Mouse (Mus musculus) G1E (cell line): ENCODE measurements around the gene Hhatl.

Experiments used
- CTCF ChIP-seq: IDR thresholded peaks from 2 replicates; pipeline ENCODE4 v1.5.1; 2012; ENCODE audit warnings: low read depth, low read length, inconsistent platforms, mixed read lengths
- GATA1 ChIP-seq: IDR thresholded peaks from 2 replicates; pipeline ENCODE4 v1.6.1; 2012; ENCODE audit warnings: borderline replicate concordance, low read length, inconsistent platforms, mixed read lengths
- POLR2AphosphoS5 ChIP-seq: IDR thresholded peaks from 2 replicates; pipeline ENCODE4 v1.6.1; 2012; ENCODE audit warnings: low read depth, low read length, inconsistent platforms; ENCODE audit not compliant: insufficient replicate concordance
- TAL1 ChIP-seq: conservative IDR thresholded peaks from 2 replicates; pipeline ENCODE4 v1.6.1; 2012; ENCODE audit warnings: low read depth, low read length, inconsistent platforms, mixed read lengths

DNA sequence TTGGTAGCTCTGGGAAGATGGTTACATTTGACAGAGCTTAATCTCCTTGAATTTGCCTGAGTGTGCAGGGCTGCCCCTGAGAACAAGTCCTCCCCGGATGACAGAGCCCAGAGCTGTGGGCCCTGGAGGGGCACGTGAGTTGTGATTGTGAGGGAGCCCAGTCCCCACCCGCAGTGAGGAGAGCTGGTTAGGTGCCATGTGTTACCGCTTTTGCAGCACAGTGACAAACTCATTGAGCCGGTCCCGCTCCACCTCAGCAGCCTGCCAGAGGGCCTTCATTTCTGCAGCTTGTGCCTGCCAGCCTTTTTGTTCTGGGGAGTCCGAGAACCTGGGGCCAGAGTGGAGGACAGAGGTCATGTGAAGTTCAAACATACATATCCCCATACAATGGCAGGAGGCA lies 15.6 kb upstream of the Hhatl start:
- no peak for TF ChIP-seq GATA1
- no peak for TF ChIP-seq CTCF
- no peak for TF ChIP-seq POLR2AphosphoS5
- TF ChIP-seq TAL1 = no peak
